Mouse (Mus musculus): ENCODE measurements around the gene Eva1b. TPM values are rescaled to one million over a fixed set of nuclear protein-coding genes. Genes with fewer than 3 reads are reported as not detected.
A peak's percentile ranks its signal among the peaks of the same experiment; 100 is the strongest.

Gene Eva1b
- total and polyA plus RNA-seq, 3 experiments = 9.5 to 19.7 (median 11.9) TPM

GRCm38 (mm10) chr4:126123309-126124040 is 24.1 kb upstream of the Eva1b start:
- WGBS = 62% methylated on average over 10 of the region's 10 CpGs
- no peak overlapping the region for H3K9ac ChIP-seq (ENCODE audit: low read depth, low read length)
- H3K79me2 ChIP-seq (replicated peaks; ENCODE audit: control insufficient read depth, insufficient read depth, low read length) = peaks cover 6% of the 10 kb centered on the region; the same call in 1 of the 2 replicates
- intact Hi-C loops (cut with DNase I) = no loop called here
- H3K4me3 ChIP-seq = no peak overlapping the region
- H3K4me1 ChIP-seq (ENCODE audit: control insufficient read depth, insufficient read depth, low read length) = peaks cover 5% of the 10 kb centered on the region; the same call in 1 of the 2 replicates
- H3K27me3 ChIP-seq (ENCODE audit: control insufficient read depth, insufficient read depth, low read length) = no peaks in the 10 kb centered on the region
- peaks cover 2% of the 10 kb centered on the region; the same call in 1 of the 2 replicates for H3K36me3 ChIP-seq (ENCODE audit: control insufficient read depth, insufficient read depth, low read length)
- TF ChIP-seq POLR2A (IDR thresholded peaks at IDR 0.05; ENCODE audit: insufficient read depth, low read depth, low read length) = no peak
- no peak for TF ChIP-seq CTCF (IDR thresholded peaks at IDR 0.05)
- no peak for TF ChIP-seq EP300 (IDR thresholded peaks at IDR 0.05; ENCODE audit: insufficient read depth, low read depth, low read length)
- no peak for DNase-seq
- H3K27ac ChIP-seq = no peak overlapping the region

DNA sequence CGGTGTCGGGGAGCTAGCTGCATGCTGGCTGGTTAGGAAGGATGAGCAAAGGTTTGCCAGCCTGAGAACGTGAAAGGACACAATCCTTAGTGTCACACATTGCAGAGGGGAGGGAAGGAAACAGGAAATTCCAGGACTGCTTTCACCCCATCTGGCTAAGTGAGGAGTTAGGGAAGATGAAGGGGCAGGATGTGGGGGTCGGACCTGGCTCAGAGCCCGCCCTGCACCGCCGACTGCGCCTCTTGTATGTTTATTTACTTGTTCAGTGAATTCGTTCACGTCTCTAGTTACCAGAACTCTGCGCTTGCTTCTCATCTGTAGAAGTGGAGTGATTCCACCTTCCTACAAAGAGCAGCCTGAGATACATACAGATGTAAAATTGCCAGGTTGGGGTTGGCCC is 17.0 kb upstream of the Eva1b start:
- no peak overlapping the region for H3K4me3 ChIP-seq
- intact Hi-C loops (cut with DNase I) = no loop called here

GRCm38 (mm10) chr4:126131290-126132121 is 16.0 kb upstream of the Eva1b start:
- peaks cover 6% of the 10 kb centered on the region for H3K4me1 ChIP-seq (ENCODE audit: control insufficient read depth, insufficient read depth, low read length)
- intact Hi-C loops (cut with DNase I) = no loop called here
- TF ChIP-seq EP300 (IDR thresholded peaks at IDR 0.05; ENCODE audit: insufficient read depth, low read depth, low read length) = no peak
- no peak for TF ChIP-seq CTCF (IDR thresholded peaks at IDR 0.05)
- TF ChIP-seq POLR2A (IDR thresholded peaks at IDR 0.05; ENCODE audit: insufficient read depth, low read depth, low read length) = no peak
- H3K27me3 ChIP-seq (ENCODE audit: control insufficient read depth, insufficient read depth, low read length) = no peaks in the 10 kb centered on the region
- H3K36me3 ChIP-seq (ENCODE audit: control insufficient read depth, insufficient read depth, low read length) = no peaks in the 10 kb centered on the region
- H3K79me2 ChIP-seq (replicated peaks; ENCODE audit: control insufficient read depth, insufficient read depth, low read length) = no peaks in the 10 kb centered on the region
- H3K4me3 ChIP-seq = no peak overlapping the region
- H3K27ac ChIP-seq = peak overlapping the region; percentile 51
- 56% methylated on average over 10 of the region's 10 CpGs for WGBS
- no peak overlapping the region for H3K9ac ChIP-seq (ENCODE audit: low read depth, low read length)
- DNase-seq = peak in 1 of 2 experiments; percentile 58

More for the DNA sequence above, 17.0 kb upstream of the Eva1b start:
- TF ChIP-seq CTCF (IDR thresholded peaks at IDR 0.05) (no peak), POLR2A (IDR thresholded peaks at IDR 0.05; ENCODE audit: insufficient read depth, low read depth, low read length) (no peak), EP300 (IDR thresholded peaks at IDR 0.05; ENCODE audit: insufficient read depth, low read depth, low read length) (no peak)
- Histone ChIP-seq H3K79me2 (replicated peaks; ENCODE audit: control insufficient read depth, insufficient read depth, low read length) (no peaks in the 10 kb centered on the region), H3K9ac (ENCODE audit: low read depth, low read length) (no peak overlapping the region), H3K27ac (peak overlapping the region; percentile 51; the same call in 1 of the 2 replicates), H3K36me3 (ENCODE audit: control insufficient read depth, insufficient read depth, low read length) (no peaks in the 10 kb centered on the region), H3K4me1 (ENCODE audit: control insufficient read depth, insufficient read depth, low read length) (peaks cover 6% of the 10 kb centered on the region), H3K27me3 (ENCODE audit: control insufficient read depth, insufficient read depth, low read length) (no peaks in the 10 kb centered on the region)
- no peak for DNase-seq
- 37% methylated on average over 11 of the region's 11 CpGs for WGBS

DNA sequence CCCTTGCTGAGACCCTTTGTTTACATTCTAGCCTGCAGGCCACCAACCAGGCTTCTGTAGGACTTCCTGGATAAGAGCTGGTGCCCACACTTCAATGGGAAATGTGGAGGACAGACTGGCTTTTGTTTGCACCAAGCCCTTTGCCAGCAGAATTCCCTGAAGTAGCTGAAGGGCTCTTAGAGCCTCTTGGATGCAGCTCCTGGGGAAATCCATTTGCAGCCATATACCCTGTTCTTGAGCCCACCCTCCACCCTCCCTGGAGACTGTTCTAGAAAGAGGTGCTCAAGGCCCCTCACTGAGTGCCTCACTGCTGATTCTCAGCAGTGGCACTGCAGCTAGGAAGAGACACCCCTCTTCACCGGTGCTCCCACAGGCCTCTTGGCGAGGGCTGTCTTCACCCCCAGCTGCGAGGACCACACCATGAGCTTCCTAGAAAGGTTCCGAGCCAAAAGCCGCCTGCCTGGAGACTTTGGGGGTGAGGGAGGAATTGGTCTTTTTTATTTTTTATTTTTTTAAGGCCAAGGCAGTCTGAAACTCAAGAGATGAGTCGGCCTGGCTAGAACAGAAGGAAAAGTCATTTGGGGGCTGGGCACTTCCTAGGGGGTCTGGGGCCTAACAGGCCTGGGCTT is 14.8 kb upstream of the Eva1b start:
- Histone ChIP-seq H3K4me1 (ENCODE audit: control insufficient read depth, insufficient read depth, low read length) (peaks cover 6% of the 10 kb centered on the region), H3K79me2 (replicated peaks; ENCODE audit: control insufficient read depth, insufficient read depth, low read length) (no peaks in the 10 kb centered on the region), H3K9ac (ENCODE audit: low read depth, low read length) (no peak overlapping the region), H3K4me3 (no peak overlapping the region), H3K36me3 (ENCODE audit: control insufficient read depth, insufficient read depth, low read length) (no peaks in the 10 kb centered on the region), H3K27me3 (ENCODE audit: control insufficient read depth, insufficient read depth, low read length) (no peaks in the 10 kb centered on the region), H3K27ac (peak overlapping the region; percentile 51)
- no peak for DNase-seq
- TF ChIP-seq POLR2A (IDR thresholded peaks at IDR 0.05; ENCODE audit: insufficient read depth, low read depth, low read length) (no peak), CTCF (IDR thresholded peaks at IDR 0.05) (no peak)
- intact Hi-C loops (cut with DNase I) = no loop called here
- WGBS = 65% methylated on average over 6 of the region's 6 CpGs

- WGBS = 79% methylated on average over 4 of the region's 4 CpGs
- H3K4me1 ChIP-seq (ENCODE audit: control insufficient read depth, insufficient read depth, low read length) = peaks cover 6% of the 10 kb centered on the region
- H3K27ac ChIP-seq = no peak overlapping the region
- H3K4me3 ChIP-seq = no peak overlapping the region
- DNase-seq = no peak
- intact Hi-C loops (cut with DNase I) = no loop called here
- TF ChIP-seq POLR2A (IDR thresholded peaks at IDR 0.05; ENCODE audit: insufficient read depth, low read depth, low read length) (no peak), EP300 (IDR thresholded peaks at IDR 0.05; ENCODE audit: insufficient read depth, low read depth, low read length) (no peak), CTCF (IDR thresholded peaks at IDR 0.05) (no peak)
- H3K79me2 ChIP-seq (replicated peaks; ENCODE audit: control insufficient read depth, insufficient read depth, low read length) = no peaks in the 10 kb centered on the region
- no peak overlapping the region for H3K9ac ChIP-seq (ENCODE audit: low read depth, low read length)
- no peaks in the 10 kb centered on the region for H3K27me3 ChIP-seq (ENCODE audit: control insufficient read depth, insufficient read depth, low read length)
- H3K36me3 ChIP-seq (ENCODE audit: control insufficient read depth, insufficient read depth, low read length) = no peaks in the 10 kb centered on the region
These were observed 13.3 kb upstream of the Eva1b start for GRCm38 (mm10) chr4:126134236-126134635.

Data from heart, adult 2 months (tissue).